Comparison of ENCODE assay signal across 8 mouse cellular contexts in genomic region chr9:34498651-34499050, GRCm38 (mm10). TPM values are rescaled to one million over a fixed set of nuclear protein-coding genes. Genes with fewer than 3 reads are reported as not detected.
DNase-seq lines count a peak whose midpoint lies in the region; ATAC-seq and TF ChIP-seq lines count a peak whose summit lies in the region.

No protein-coding gene starts in this region.

- 7% methylated on average over 5 of the region's 5 CpGs for WGBS in kidney, embryonic 14.5 days
- 7% methylated on average over 5 of the region's 5 CpGs for WGBS in limb, embryonic 14.5 days
- 4% methylated on average over 5 of the region's 5 CpGs for WGBS in neural tube, embryonic 11.5 days

- TF ChIP-seq POLR2A in cortical plate, adult 2 months (IDR thresholded peaks at IDR 0.05; ENCODE audit: extremely low read depth, insufficient read depth, low read length), result no peak
- no peak for TF ChIP-seq POLR2A in limb, embryonic 14.5 days (IDR thresholded peaks at IDR 0.05; ENCODE audit: borderline replicate concordance, extremely low read depth, insufficient read depth, insufficient read length)

- no peak overlapping the region for H3K4me3 ChIP-seq in cortical plate, adult 2 months (ENCODE audit: insufficient read depth, low read length)
- no peak overlapping the region for H3K4me3 ChIP-seq in kidney, embryonic 14.5 days (ENCODE audit: low read length)
- no peak overlapping the region for H3K4me3 ChIP-seq in limb, embryonic 14.5 days (replicated peaks; ENCODE audit: low read length)
- no peak overlapping the region for H3K4me3 ChIP-seq in neural tube, embryonic 11.5 days (ENCODE audit: low read depth, low read length)

- peak; percentile 69; the same call in 1 of the 2 replicates for ATAC-seq in kidney, embryonic 14.5 days (ENCODE audit: low FRiP score, low TSS enrichment)
- peak; percentile 63; the same call in 1 of the 2 replicates for ATAC-seq in limb, embryonic 14.5 days (ENCODE audit: low FRiP score, low read depth)
- peak; percentile 68; the same call in 1 of the 2 replicates for ATAC-seq in neural tube, embryonic 11.5 days (ENCODE audit: insufficient read depth, low FRiP score, low TSS enrichment)

- H3K36me3 ChIP-seq in kidney, embryonic 14.5 days (ENCODE audit: control insufficient read depth, insufficient read depth, low read length), result no peaks in the 10 kb centered on the region
- H3K36me3 ChIP-seq in limb, embryonic 14.5 days (ENCODE audit: control insufficient read depth, insufficient read depth, low read length), result no peaks in the 10 kb centered on the region
- no peaks in the 10 kb centered on the region for H3K36me3 ChIP-seq in neural tube, embryonic 11.5 days (ENCODE audit: control insufficient read depth, insufficient read depth, low read length)

- no peak overlapping the region for H3K9ac ChIP-seq in kidney, embryonic 14.5 days (ENCODE audit: low read depth, low read length)
- no peak overlapping the region for H3K9ac ChIP-seq in limb, embryonic 14.5 days (ENCODE audit: low read depth, low read length, severe bottlenecking)
- no peak overlapping the region for H3K9ac ChIP-seq in neural tube, embryonic 11.5 days (ENCODE audit: low read length)

- H3K4me2 ChIP-seq in kidney, embryonic 14.5 days (replicated peaks; ENCODE audit: low read depth, low read length), result no peak overlapping the region
- H3K4me2 ChIP-seq in limb, embryonic 14.5 days (replicated peaks; ENCODE audit: low read depth, low read length, severe bottlenecking), result no peak overlapping the region
- no peak overlapping the region for H3K4me2 ChIP-seq in neural tube, embryonic 11.5 days (ENCODE audit: low read depth)

- TF ChIP-seq CTCF in cortical plate, adult 2 months (IDR thresholded peaks at IDR 0.05; ENCODE audit: extremely low read depth, insufficient read depth, low read length), result peak; percentile 95

- H3K27me3 ChIP-seq in kidney, embryonic 14.5 days (ENCODE audit: control insufficient read depth, insufficient read depth, low read length), result no peaks in the 10 kb centered on the region; the same call in 1 of the 2 replicates
- no peaks in the 10 kb centered on the region for H3K27me3 ChIP-seq in limb, embryonic 14.5 days (ENCODE audit: control insufficient read depth, insufficient read depth, low read length)
- no peaks in the 10 kb centered on the region for H3K27me3 ChIP-seq in neural tube, embryonic 11.5 days (ENCODE audit: control insufficient read depth, insufficient read depth, low read length)

- H3K9me3 ChIP-seq in kidney, embryonic 14.5 days (ENCODE audit: control insufficient read depth, low read length), result no peaks in the 10 kb centered on the region
- no peaks in the 10 kb centered on the region for H3K9me3 ChIP-seq in limb, embryonic 14.5 days (ENCODE audit: control insufficient read depth, low read length)
- H3K9me3 ChIP-seq in neural tube, embryonic 11.5 days (ENCODE audit: control insufficient read depth, low read length), result no peaks in the 10 kb centered on the region

- peaks cover 2% of the 10 kb centered on the region; the same call in 1 of the 2 replicates for H3K4me1 ChIP-seq in cortical plate, adult 2 months (ENCODE audit: control insufficient read depth, insufficient read depth, low read length)
- no peaks in the 10 kb centered on the region for H3K4me1 ChIP-seq in kidney, embryonic 14.5 days (ENCODE audit: control insufficient read depth, insufficient read depth, low read length)
- H3K4me1 ChIP-seq in limb, embryonic 14.5 days (ENCODE audit: control insufficient read depth, insufficient read depth, low read length), result no peaks in the 10 kb centered on the region
- H3K4me1 ChIP-seq in neural tube, embryonic 11.5 days (ENCODE audit: control insufficient read depth, insufficient read depth, low read length), result no peaks in the 10 kb centered on the region

- intact Hi-C loops in gastrocnemius, postnatal 14 days (cut with DNase I; ENCODE audit: low total_unique reads), result loop anchor here (2.0 to 5.0 kb wide), 3 partner anchors 254 to 519 kb away; no protein-coding TSS in a partner anchor

- no peak overlapping the region for H3K27ac ChIP-seq in cortical plate, adult 2 months (ENCODE audit: insufficient read depth, low read length)
- H3K27ac ChIP-seq in kidney, embryonic 14.5 days (ENCODE audit: low read depth, low read length), result no peak overlapping the region
- H3K27ac ChIP-seq in limb, embryonic 14.5 days (replicated peaks; ENCODE audit: low read depth, low read length), result no peak overlapping the region
- H3K27ac ChIP-seq in neural tube, embryonic 11.5 days (ENCODE audit: low read depth, low read length), result no peak overlapping the region

- DNase-seq in 3134 (ENCODE audit: extremely low read depth, insufficient read length, low spot score), result peak; percentile 58
- peak; percentile 78 to 82 for DNase-seq in adrenal gland, adult 18-20 months (ENCODE audit: low spot score in 2 of 2)
- DNase-seq in gastrocnemius, postnatal 14 days, result peak; percentile 72
- DNase-seq in limb, embryonic 14.5 days (ENCODE audit: low spot score), result peak; percentile 71
- peak; percentile 84 for DNase-seq in neural tube, embryonic 11.5 days (ENCODE audit: low spot score)
- DNase-seq in testis, postnatal 14 days (ENCODE audit: low spot score), result peak; percentile 35

RNA-seq across cellular contexts. Expression of gene Kirrel3, which starts 13.0 kb away (rescaled TPM):
- total RNA-seq in adrenal gland, adult 18-20 months (2021), result under 1 TPM; 0.50 to 0.61 TPM
- 20.1 and 23.1 TPM in 2 replicates for polyA plus RNA-seq in cortical plate, adult 2 months (2012; rRNA removed)
- 1 to 10 TPM in 1 of 2 experiments, under 1 TPM in 1; 0.88 to 1.1 TPM for total RNA-seq in gastrocnemius, postnatal 14 days (2021)
- polyA plus RNA-seq in kidney, embryonic 14.5 days (2014; fragmentation: Nextera tagmentation; extraction: Ambion mirVana), result 3.2 and 4.0 TPM in 2 replicates
- 10.1 and 14.2 TPM in 2 replicates for polyA plus RNA-seq in limb, embryonic 14.5 days (2012; rRNA removed)
- 14.6 and 20.1 TPM in 2 replicates for polyA plus RNA-seq in limb, embryonic 14.5 days (2014; fragmentation: Nextera tagmentation; extraction: Ambion mirVana)
- 6.6 TPM in 2 replicates for polyA plus RNA-seq in neural tube, embryonic 11.5 days (2014; fragmentation: Nextera tagmentation; extraction: Ambion mirVana)
